Mouse (Mus musculus): ENCODE results near the gene Chil5. TPM values are rescaled to one million over a fixed set of nuclear protein-coding genes. Genes with fewer than 3 reads are reported as not detected.
"Not testable (repeated sequence)": the region's sequence is repeated elsewhere in the genome, so short reads cannot be mapped to it uniquely, and the experiment has no call there.

Gene Chil5
- polyA plus RNA-seq (2012; ENCODE audit: insufficient read depth, low replicate concordance) = 1.0 TPM in 1 of 2 replicates, not detected in the other

GRCm38 (mm10) chr3:106032781-106033180, at the start of gene Chil5:
Gene Chil5 (minus strand): TSS chr3:106032814.
- Histone ChIP-seq H3K36me3 (replicated peaks; ENCODE audit: low read length) (no peaks in the 10 kb centered on the region), H3K4me3 (replicated peaks) (no peak within 1 kb of the TSS), H3K9me3 (no peaks in the 10 kb centered on the region), H3K4me1 (peaks cover 4% of the 10 kb centered on the region), H3K27me3 (replicated peaks) (no peaks in the 10 kb centered on the region)
- no peak for TF ChIP-seq FLI1 (IDR thresholded peaks at IDR 0.05; ENCODE audit: low read length)
- TF ChIP-seq GATA1 (IDR thresholded peaks at IDR 0.05; ENCODE audit: borderline replicate concordance, low read length) = no peak

GRCm38 (mm10) chr3:106074824-106075223, 42.2 kb upstream of the Chil5 start:
- Histone ChIP-seq H3K4me3 (replicated peaks) (no peak overlapping the region), H3K27me3 (replicated peaks) (no peaks in the 10 kb centered on the region), H3K9me3 (no peaks in the 10 kb centered on the region), H3K36me3 (replicated peaks; ENCODE audit: low read length) (no peaks in the 10 kb centered on the region), H3K4me1 (0 out of 2 replicates have a peak, but pooled peaks cover 4% of the 10 kb centered on the region)
- TF ChIP-seq FLI1 (IDR thresholded peaks at IDR 0.05; ENCODE audit: low read length) (no peak), GATA1 (IDR thresholded peaks at IDR 0.05; ENCODE audit: borderline replicate concordance, low read length) (no peak)

- TF ChIP-seq GATA1 (IDR thresholded peaks at IDR 0.05; ENCODE audit: borderline replicate concordance, low read length) (no peak), FLI1 (IDR thresholded peaks at IDR 0.05; ENCODE audit: low read length) (no peak)
- no peak overlapping the region for H3K4me3 ChIP-seq (replicated peaks)
- H3K27me3 ChIP-seq (replicated peaks) = no peaks in the 10 kb centered on the region
- H3K36me3 ChIP-seq (replicated peaks; ENCODE audit: low read length) = no peaks in the 10 kb centered on the region
- no peaks in the 10 kb centered on the region for H3K9me3 ChIP-seq
- H3K4me1 ChIP-seq = 0 out of 2 replicates have a peak, but pooled peaks cover 4% of the 10 kb centered on the region
Observed at GRCm38 (mm10) chr3:106070994-106071393, 38.4 kb upstream of the Chil5 start.

GRCm38 (mm10) chr3:106067707-106068106, 35.1 kb upstream of the Chil5 start:
- not testable (repeated sequence) for H3K27me3 ChIP-seq (replicated peaks); H3K4me3 ChIP-seq (replicated peaks)

GRCm38 (mm10) chr3:106057966-106058365, 25.4 kb upstream of the Chil5 start:
- Histone ChIP-seq H3K27me3 (replicated peaks) (no peaks in the 10 kb centered on the region), H3K9me3 (no peaks in the 10 kb centered on the region), H3K4me3 (replicated peaks) (no peak overlapping the region), H3K36me3 (replicated peaks; ENCODE audit: low read length) (no peaks in the 10 kb centered on the region), H3K4me1 (no peaks in the 10 kb centered on the region; the same call in 1 of the 2 replicates)
- TF ChIP-seq GATA1 (IDR thresholded peaks at IDR 0.05; ENCODE audit: borderline replicate concordance, low read length) = no peak
- TF ChIP-seq FLI1 (IDR thresholded peaks at IDR 0.05; ENCODE audit: low read length) = no peak

More at GRCm38 (mm10) chr3:106067707-106068106, 35.1 kb upstream of the Chil5 start:
- H3K9me3 ChIP-seq; H3K4me1 ChIP-seq; H3K36me3 ChIP-seq (replicated peaks; ENCODE audit: low read length): not testable (repeated sequence)

- no peaks in the 10 kb centered on the region for H3K27me3 ChIP-seq (replicated peaks)
- no peak for TF ChIP-seq FLI1 (IDR thresholded peaks at IDR 0.05; ENCODE audit: low read length)
- TF ChIP-seq GATA1 (IDR thresholded peaks at IDR 0.05; ENCODE audit: borderline replicate concordance, low read length) = no peak
Observed at GRCm38 (mm10) chr3:106051896-106052295, 19.3 kb upstream of the Chil5 start.

GRCm38 (mm10) chr3:106040306-106040705, 7.7 kb upstream of the Chil5 start:
- no peak overlapping the region for H3K4me3 ChIP-seq (replicated peaks)
- no peaks in the 10 kb centered on the region for H3K36me3 ChIP-seq (replicated peaks; ENCODE audit: low read length)
- peaks cover 22% of the 10 kb centered on the region for H3K4me1 ChIP-seq
- no peaks in the 10 kb centered on the region for H3K27me3 ChIP-seq (replicated peaks)
- no peaks in the 10 kb centered on the region for H3K9me3 ChIP-seq
- TF ChIP-seq GATA1 (IDR thresholded peaks at IDR 0.05; ENCODE audit: borderline replicate concordance, low read length) (no peak), FLI1 (IDR thresholded peaks at IDR 0.05; ENCODE audit: low read length) (no peak)

More at GRCm38 (mm10) chr3:106051896-106052295, 19.3 kb upstream of the Chil5 start:
- no peak overlapping the region for H3K4me3 ChIP-seq (replicated peaks)
- no peaks in the 10 kb centered on the region for H3K36me3 ChIP-seq (replicated peaks; ENCODE audit: low read length)
- no peaks in the 10 kb centered on the region for H3K9me3 ChIP-seq
- H3K4me1 ChIP-seq = no peaks in the 10 kb centered on the region

- H3K36me3 ChIP-seq (replicated peaks; ENCODE audit: low read length) = no peaks in the 10 kb centered on the region
- H3K27me3 ChIP-seq (replicated peaks) = peaks cover 2% of the 10 kb centered on the region
- H3K4me1 ChIP-seq = no peaks in the 10 kb centered on the region
- H3K4me3 ChIP-seq (replicated peaks) = no peak overlapping the region
- TF ChIP-seq GATA1 (IDR thresholded peaks at IDR 0.05; ENCODE audit: borderline replicate concordance, low read length) = no peak
- no peak for TF ChIP-seq FLI1 (IDR thresholded peaks at IDR 0.05; ENCODE audit: low read length)
- H3K9me3 ChIP-seq = no peaks in the 10 kb centered on the region
Observed at GRCm38 (mm10) chr3:106024135-106024534, 8.5 kb downstream of the Chil5 start.

GRCm38 (mm10) chr3:106021840-106022239, 10.8 kb downstream of the Chil5 start:
- H3K4me3 ChIP-seq (replicated peaks) = no peak overlapping the region
- TF ChIP-seq FLI1 (IDR thresholded peaks at IDR 0.05; ENCODE audit: low read length) (no peak), GATA1 (IDR thresholded peaks at IDR 0.05; ENCODE audit: borderline replicate concordance, low read length) (no peak)
- H3K4me1 ChIP-seq = no peaks in the 10 kb centered on the region
- no peaks in the 10 kb centered on the region for H3K36me3 ChIP-seq (replicated peaks; ENCODE audit: low read length)
- H3K9me3 ChIP-seq = no peaks in the 10 kb centered on the region
- H3K27me3 ChIP-seq (replicated peaks) = peaks cover 4% of the 10 kb centered on the region

GRCm38 (mm10) chr3:106014546-106014945, 18.1 kb downstream of the Chil5 start, which contains the start of gene Pifo:
Gene Pifo (minus strand): TSS chr3:106014646.
- Histone ChIP-seq H3K9me3 (no peaks in the 10 kb centered on the region), H3K4me1 (peaks cover 12% of the 10 kb centered on the region), H3K27me3 (replicated peaks) (peaks cover 5% of the 10 kb centered on the region), H3K36me3 (replicated peaks; ENCODE audit: low read length) (no peaks in the 10 kb centered on the region), H3K4me3 (replicated peaks) (no peak within 1 kb of the TSS)
- TF ChIP-seq FLI1 (IDR thresholded peaks at IDR 0.05; ENCODE audit: low read length) (no peak), GATA1 (IDR thresholded peaks at IDR 0.05; ENCODE audit: borderline replicate concordance, low read length) (no peak)

- H3K36me3 ChIP-seq (replicated peaks; ENCODE audit: low read length); H3K9me3 ChIP-seq; H3K4me3 ChIP-seq (replicated peaks): not testable (repeated sequence)
- peaks cover 10% of the 10 kb centered on the region for H3K4me1 ChIP-seq
- H3K27me3 ChIP-seq (replicated peaks) = peaks cover 10% of the 10 kb centered on the region
Observed at GRCm38 (mm10) chr3:106003360-106003759, 29.3 kb downstream of the Chil5 start.

Data from megakaryocyte, embryonic 14.5 days (primary cell).